Mouse (Mus musculus): ENCODE measurements at regions not wholly inside any gene's neighbourhood (a gene's known extent, or its start where the extent isn't known, plus 50 kb on each side); places are given as distances from the start of the nearest gene placed in this dataset.

- Histone ChIP-seq H3K27ac (ENCODE audit: insufficient read depth, low read length) (no peak overlapping the region), H3K27me3 (ENCODE audit: control insufficient read depth, insufficient read depth, low read length) (no peaks in the 10 kb centered on the region), H3K4me1 (ENCODE audit: control insufficient read depth, insufficient read depth, low read length) (no peaks in the 10 kb centered on the region), H3K4me3 (replicated peaks; ENCODE audit: insufficient read depth, low read depth, low read length) (no peak overlapping the region)
- TF ChIP-seq CTCF (IDR thresholded peaks at IDR 0.05; ENCODE audit: borderline replicate concordance, insufficient read depth, low read depth, low read length) (peak; percentile 4; the same call in 1 of the 2 replicates), POLR2A (IDR thresholded peaks at IDR 0.05; ENCODE audit: borderline replicate concordance, insufficient read depth, low read length) (no peak)
- peak; percentile 14 to 37 for DNase-seq
Observed at GRCm38 (mm10) chr7:51434865-51435264, 76.0 kb upstream of the Ano5 start.

- Histone ChIP-seq H3K4me3 (replicated peaks; ENCODE audit: insufficient read depth, low read depth, low read length) (no peak overlapping the region), H3K4me1 (ENCODE audit: control insufficient read depth, insufficient read depth, low read length) (no peaks in the 10 kb centered on the region), H3K27ac (ENCODE audit: insufficient read depth, low read length) (no peak overlapping the region), H3K27me3 (ENCODE audit: control insufficient read depth, insufficient read depth, low read length) (no peaks in the 10 kb centered on the region)
- no peak for DNase-seq
- TF ChIP-seq CTCF (IDR thresholded peaks at IDR 0.05; ENCODE audit: borderline replicate concordance, insufficient read depth, low read depth, low read length) (no peak), POLR2A (IDR thresholded peaks at IDR 0.05; ENCODE audit: borderline replicate concordance, insufficient read depth, low read length) (no peak)
- WGBS, result 77% methylated on average over 2 of the region's 2 CpGs
Observed at GRCm38 (mm10) chr7:51454989-51455692, 55.7 kb upstream of the Ano5 start.

- no peak overlapping the region for H3K27ac ChIP-seq (ENCODE audit: insufficient read depth, low read length)
- no peaks in the 10 kb centered on the region for H3K4me1 ChIP-seq (ENCODE audit: control insufficient read depth, insufficient read depth, low read length)
- WGBS, result 91% methylated on average over 1 of the region's 1 CpGs
- no peaks in the 10 kb centered on the region for H3K27me3 ChIP-seq (ENCODE audit: control insufficient read depth, insufficient read depth, low read length)
- DNase-seq, result no peak
- TF ChIP-seq POLR2A (IDR thresholded peaks at IDR 0.05; ENCODE audit: borderline replicate concordance, insufficient read depth, low read length), result no peak
- TF ChIP-seq CTCF (IDR thresholded peaks at IDR 0.05; ENCODE audit: borderline replicate concordance, insufficient read depth, low read depth, low read length), result no peak
- H3K4me3 ChIP-seq (replicated peaks; ENCODE audit: insufficient read depth, low read depth, low read length), result no peak overlapping the region
Observed at GRCm38 (mm10) chr7:51458757-51459156, 52.1 kb upstream of the Ano5 start.
